Mouse (Mus musculus) layer of hippocampus, adult 9-11 months (tissue): Measurements from ENCODE around the gene Ranbp9.

Experiments used
- DNase-seq: peaks from one replicate; pipeline ENCODE4 v3.0.0; 2022

The Ranbp9 gene

GRCm38 (mm10) chr13:43356346-43357125 lies 124.5 kb downstream of the Ranbp9 start:
- DNase-seq, result no peak

GRCm38 (mm10) chr13:43354362-43354761 lies 126.7 kb downstream of the Ranbp9 start:
- no peak for DNase-seq

- no peak for DNase-seq
Observed at GRCm38 (mm10) chr13:43353356-43353755, 127.7 kb downstream of the Ranbp9 start.
